Comparison of ENCODE assay signal across 19 mouse cellular contexts in the genomic region with DNA sequence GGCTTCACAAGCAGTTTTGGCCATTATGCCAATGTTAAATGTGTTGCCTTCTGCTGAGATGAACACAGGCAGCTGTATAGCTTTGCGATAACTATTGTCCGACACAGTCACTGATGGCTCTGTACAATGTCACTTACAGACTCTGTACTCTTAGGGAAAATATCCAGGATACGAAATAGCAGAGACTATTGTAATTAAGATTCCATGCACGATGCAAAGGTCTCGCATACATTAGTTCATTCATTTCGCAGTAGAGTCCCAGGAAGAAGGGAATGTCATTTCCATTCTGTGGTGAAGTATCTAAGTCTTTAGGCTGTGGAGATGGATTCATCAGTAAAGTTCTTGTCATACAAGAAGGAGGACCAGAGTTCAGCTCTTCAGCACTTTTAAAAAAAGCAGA. TPM values are rescaled to one million over a fixed set of nuclear protein-coding genes. Genes with fewer than 3 reads are reported as not detected.
DNase-seq lines count a peak whose midpoint lies in the region; ATAC-seq and TF ChIP-seq lines count a peak whose summit lies in the region.
"Had no signal": no experiment of that assay in that cellular context is flagged by ENCODE, and none has a peak within 500 bp of the region (broad histone marks: within the 10 kb centered on the region; RNA-seq: fewer than 3 reads in every experiment).

No protein-coding gene starts in this region.

- no peak overlapping the region for H3K4me3 ChIP-seq in forebrain, embryonic 14.5 days (ENCODE audit: low read depth, low read length)
- no peak overlapping the region for H3K4me3 ChIP-seq in forebrain, embryonic 13.5 days
- H3K4me3 ChIP-seq in hindbrain, embryonic 14.5 days (replicated peaks; ENCODE audit: low read length), result no peak overlapping the region
- H3K4me3 ChIP-seq in hindbrain, embryonic 13.5 days, result no peak overlapping the region
- H3K4me3 ChIP-seq: gastrocnemius, adult 2 months; heart, embryonic 15.5 days had no signal

- WGBS in forebrain, embryonic 14.5 days, result 44% methylated on average over 6 of the region's 6 CpGs
- 51% methylated on average over 6 of the region's 6 CpGs for WGBS in forebrain, embryonic 13.5 days
- WGBS in hindbrain, embryonic 14.5 days, result 36% methylated on average over 6 of the region's 6 CpGs
- WGBS in hindbrain, embryonic 13.5 days, result 50% methylated on average over 6 of the region's 6 CpGs

- no peak overlapping the region for H3K4me2 ChIP-seq in forebrain, embryonic 14.5 days (ENCODE audit: low read length)
- H3K4me2 ChIP-seq in forebrain, embryonic 13.5 days, result no peak overlapping the region
- no peak overlapping the region for H3K4me2 ChIP-seq in hindbrain, embryonic 14.5 days (replicated peaks)
- no peak overlapping the region for H3K4me2 ChIP-seq in hindbrain, embryonic 13.5 days
- H3K4me2 ChIP-seq: heart, embryonic 11.5 days had no signal

- H3K9ac ChIP-seq in forebrain, embryonic 14.5 days (ENCODE audit: low read length), result no peak overlapping the region
- H3K9ac ChIP-seq in forebrain, embryonic 13.5 days, result no peak overlapping the region
- H3K9ac ChIP-seq in hindbrain, embryonic 14.5 days, result no peak overlapping the region
- no peak overlapping the region for H3K9ac ChIP-seq in hindbrain, embryonic 13.5 days
- H3K9ac ChIP-seq: forebrain, postnatal 0 days; heart, embryonic 15.5 days had no signal

- ATAC-seq in forebrain, embryonic 14.5 days, result 0 out of 2 replicates have a peak, but pooled peaks have one; percentile 46
- no peak for ATAC-seq in forebrain, embryonic 13.5 days
- ATAC-seq in hindbrain, embryonic 14.5 days (ENCODE audit: low FRiP score), result no peak
- no peak for ATAC-seq in hindbrain, embryonic 13.5 days (ENCODE audit: low FRiP score)
- ATAC-seq: forebrain, postnatal 0 days; intestine, postnatal 0 days; Patski had no signal

- DNase-seq in forebrain, embryonic 14.5 days (ENCODE audit: low spot score), result peak; percentile 58
- DNase-seq in hindbrain, embryonic 14.5 days (ENCODE audit: low spot score), result peak; percentile 46
- peak; percentile 68 for DNase-seq in brain, embryonic 14.5 days (ENCODE audit: low read depth)
- DNase-seq in cerebellum, adult 18-20 months, result no peak
- DNase-seq: B cell, adult 2 months; forebrain, postnatal 0 days; gastrocnemius, adult 2 months; gastrocnemius, postnatal 25 days; heart, adult 18-20 months; heart, postnatal 14 days; kidney, adult 2 months had no signal

- H3K27me3 ChIP-seq in forebrain, embryonic 14.5 days (replicated peaks; ENCODE audit: control insufficient read depth, insufficient read depth, low read length), result no peaks in the 10 kb centered on the region
- no peaks in the 10 kb centered on the region for H3K27me3 ChIP-seq in forebrain, embryonic 13.5 days
- H3K27me3 ChIP-seq in hindbrain, embryonic 14.5 days (ENCODE audit: control insufficient read depth, insufficient read depth, low read length), result no peaks in the 10 kb centered on the region
- no peaks in the 10 kb centered on the region for H3K27me3 ChIP-seq in hindbrain, embryonic 13.5 days
- H3K27me3 ChIP-seq: CH12.LX; heart, embryonic 15.5 days had no signal

- no peaks in the 10 kb centered on the region for H3K36me3 ChIP-seq in forebrain, embryonic 14.5 days (ENCODE audit: control insufficient read depth, insufficient read depth, low read length)
- no peaks in the 10 kb centered on the region for H3K36me3 ChIP-seq in forebrain, embryonic 13.5 days (ENCODE audit: poor library complexity, severe bottlenecking)
- H3K36me3 ChIP-seq in hindbrain, embryonic 14.5 days (replicated peaks; ENCODE audit: control insufficient read depth, insufficient read depth), result no peaks in the 10 kb centered on the region
- no peaks in the 10 kb centered on the region for H3K36me3 ChIP-seq in hindbrain, embryonic 13.5 days
- H3K36me3 ChIP-seq: G1E; heart, embryonic 15.5 days had no signal

- peaks cover 19% of the 10 kb centered on the region; the same call in 1 of the 2 replicates for H3K4me1 ChIP-seq in forebrain, embryonic 14.5 days (ENCODE audit: control insufficient read depth, insufficient read depth, low read length)
- peaks cover 32% of the 10 kb centered on the region for H3K4me1 ChIP-seq in forebrain, embryonic 13.5 days
- peaks cover 14% of the 10 kb centered on the region for H3K4me1 ChIP-seq in hindbrain, embryonic 14.5 days (replicated peaks; ENCODE audit: control insufficient read depth, insufficient read depth, low read length)
- H3K4me1 ChIP-seq in hindbrain, embryonic 13.5 days (replicated peaks), result peaks cover 17% of the 10 kb centered on the region; the same call in 1 of the 2 replicates

- no peaks in the 10 kb centered on the region for H3K9me3 ChIP-seq in forebrain, embryonic 14.5 days (replicated peaks; ENCODE audit: control insufficient read depth, low read length)
- no peaks in the 10 kb centered on the region for H3K9me3 ChIP-seq in forebrain, embryonic 13.5 days (replicated peaks)
- H3K9me3 ChIP-seq in hindbrain, embryonic 14.5 days (ENCODE audit: control insufficient read depth, low read length), result no peaks in the 10 kb centered on the region
- no peaks in the 10 kb centered on the region for H3K9me3 ChIP-seq in hindbrain, embryonic 13.5 days
- H3K9me3 ChIP-seq: G1E; heart, embryonic 15.5 days had no signal

- no peak overlapping the region for H3K27ac ChIP-seq in forebrain, embryonic 14.5 days (ENCODE audit: low read depth, low read length)
- H3K27ac ChIP-seq in forebrain, embryonic 13.5 days, result no peak overlapping the region
- no peak overlapping the region for H3K27ac ChIP-seq in hindbrain, embryonic 14.5 days
- no peak overlapping the region for H3K27ac ChIP-seq in hindbrain, embryonic 13.5 days
- H3K27ac ChIP-seq: gastrocnemius, adult 2 months had no signal

- no peak for TF ChIP-seq POLR2A in brain, embryonic 14.5 days (IDR thresholded peaks at IDR 0.05; ENCODE audit: borderline replicate concordance, extremely low read depth, insufficient read depth, insufficient read length, poor library complexity, severe bottlenecking)

- TF ChIP-seq CTCF in brain, embryonic 14.5 days (IDR thresholded peaks at IDR 0.05; ENCODE audit: borderline replicate concordance, extremely low read depth, insufficient read depth, insufficient read length), result no peak

RNA-seq across cellular contexts. Expression of a gene that starts 20.0 kb away (rescaled TPM):
- polyA plus RNA-seq in forebrain, embryonic 14.5 days (2014; fragmentation: Nextera tagmentation; extraction: Ambion mirVana), result 1.1 and 1.7 TPM in 2 replicates
- polyA plus RNA-seq in forebrain, embryonic 13.5 days (2015; fragmentation: Nextera tagmentation; extraction: Ambion mirVana), result 0.39 and 0.77 TPM in 2 replicates
- 1.4 and 1.8 TPM in 2 replicates for polyA plus RNA-seq in hindbrain, embryonic 14.5 days (2014; fragmentation: Nextera tagmentation; extraction: Ambion mirVana)
- polyA plus RNA-seq in hindbrain, embryonic 13.5 days (2015; fragmentation: Nextera tagmentation; extraction: Ambion mirVana), result 0.31 and 0.44 TPM in 2 replicates
- 2.0 and 3.0 TPM in 2 replicates for polyA plus RNA-seq in brain, embryonic 14.5 days (2012; rRNA removed)
- polyA plus RNA-seq: G1E, Patski had no signal

Comparison
In these comparisons a context has a peak if more than half of its experiments do, and no peak if none do; other contexts are left out.
1. DNase-seq: peak in forebrain, embryonic 14.5 days (single experiment), hindbrain, embryonic 14.5 days (single experiment) and brain, embryonic 14.5 days (single experiment); none in cerebellum, adult 18-20 months (0 of 2).